Mouse (Mus musculus): ENCODE results near the gene Papss2. TPM values are rescaled to one million over a fixed set of nuclear protein-coding genes. Genes with fewer than 3 reads are reported as not detected.
A peak's percentile ranks its signal among the peaks of the same experiment; 100 is the strongest.

The Papss2 gene
- total and polyA plus RNA-seq, 2 experiments from 2014 or later, result 2.7 to 7.1 TPM

- H3K27ac ChIP-seq, result peak overlapping the region; percentile 96; the same call in 1 of the 2 replicates
- H3K4me3 ChIP-seq (ENCODE audit: low read length), result no peak overlapping the region
- H3K4me2 ChIP-seq (ENCODE audit: low read depth, low read length), result no peak overlapping the region
- ATAC-seq, result no peak
- DNase-seq (ENCODE audit: low spot score), result no peak
- no peaks in the 10 kb centered on the region for H3K27me3 ChIP-seq (ENCODE audit: insufficient read depth, low read length)
- H3K4me1 ChIP-seq (ENCODE audit: insufficient read depth, low read length), result no peaks in the 10 kb centered on the region
- 74% methylated on average over 3 of the region's 3 CpGs for WGBS
- no peaks in the 10 kb centered on the region for H3K9me3 ChIP-seq (ENCODE audit: low read length)
- H3K9ac ChIP-seq (replicated peaks; ENCODE audit: low read length), result 0 out of 2 replicates have a peak overlapping the region, but pooled peaks have one; percentile 98
- no peak for TF ChIP-seq CTCF (IDR thresholded peaks at IDR 0.05; ENCODE audit: low read depth)
- H3K36me3 ChIP-seq (ENCODE audit: insufficient read depth, low read length), result no peaks in the 10 kb centered on the region
Observed at GRCm38 (mm10) chr19:32713471-32713870, 117.9 kb downstream of the Papss2 start.

GRCm38 (mm10) chr19:32715201-32715600 lies 119.6 kb downstream of the Papss2 start:
- H3K36me3 ChIP-seq (ENCODE audit: insufficient read depth, low read length), result no peaks in the 10 kb centered on the region
- no peak overlapping the region for H3K4me2 ChIP-seq (ENCODE audit: low read depth, low read length)
- no peaks in the 10 kb centered on the region for H3K9me3 ChIP-seq (ENCODE audit: low read length)
- no peak for ATAC-seq
- 4% methylated on average over 3 of the region's 3 CpGs for WGBS
- DNase-seq (ENCODE audit: low spot score), result peak; percentile 86
- H3K27ac ChIP-seq, result no peak overlapping the region
- peak; percentile 90 for TF ChIP-seq CTCF (IDR thresholded peaks at IDR 0.05; ENCODE audit: low read depth)
- H3K9ac ChIP-seq (replicated peaks; ENCODE audit: low read length), result no peak overlapping the region
- no peak overlapping the region for H3K4me3 ChIP-seq (ENCODE audit: low read length)
- no peaks in the 10 kb centered on the region for H3K4me1 ChIP-seq (ENCODE audit: insufficient read depth, low read length)
- H3K27me3 ChIP-seq (ENCODE audit: insufficient read depth, low read length), result no peaks in the 10 kb centered on the region

GRCm38 (mm10) chr19:32715681-32716080 lies 120.1 kb downstream of the Papss2 start:
- H3K27me3 ChIP-seq (ENCODE audit: insufficient read depth, low read length), result no peaks in the 10 kb centered on the region
- no peak for ATAC-seq
- H3K4me1 ChIP-seq (ENCODE audit: insufficient read depth, low read length), result no peaks in the 10 kb centered on the region
- H3K36me3 ChIP-seq (ENCODE audit: insufficient read depth, low read length), result no peaks in the 10 kb centered on the region
- DNase-seq (ENCODE audit: low spot score), result no peak
- no peak overlapping the region for H3K27ac ChIP-seq
- H3K9ac ChIP-seq (replicated peaks; ENCODE audit: low read length), result no peak overlapping the region
- H3K9me3 ChIP-seq (ENCODE audit: low read length), result no peaks in the 10 kb centered on the region
- H3K4me3 ChIP-seq (ENCODE audit: low read length), result no peak overlapping the region
- no peak overlapping the region for H3K4me2 ChIP-seq (ENCODE audit: low read depth, low read length)
- no peak for TF ChIP-seq CTCF (IDR thresholded peaks at IDR 0.05; ENCODE audit: low read depth)

Other genes starting within 250 kb of the Papss2 start
- 30.9 and 32.5 TPM in 2 replicates for gene Sgms1, start 206.1 kb upstream of the Papss2 start, total RNA-seq (2014; rRNA removed)
- 23.2 and 23.3 TPM in 2 replicates for gene Sgms1, start 206.1 kb upstream of the Papss2 start, polyA plus RNA-seq (2015; fragmentation: Nextera tagmentation; extraction: Ambion mirVana)
- 27.9 and 35.0 TPM in 2 replicates for gene Rpl9-ps6, start 129.2 kb upstream of the Papss2 start, total RNA-seq (2014; rRNA removed)
- gene Rpl9-ps6, start 129.2 kb upstream of the Papss2 start, polyA plus RNA-seq (2015; fragmentation: Nextera tagmentation; extraction: Ambion mirVana), result 53.9 and 65.0 TPM in 2 replicates
- 119 and 144 TPM in 2 replicates for gene Minpp1, start 110.0 kb upstream of the Papss2 start, total RNA-seq (2014; rRNA removed)
- gene Minpp1, start 110.0 kb upstream of the Papss2 start, polyA plus RNA-seq (2015; fragmentation: Nextera tagmentation; extraction: Ambion mirVana), result 59.1 and 60.2 TPM in 2 replicates
- 113 and 117 TPM in 2 replicates for gene Atad1, start 144.0 kb downstream of the Papss2 start, total RNA-seq (2014; rRNA removed)
- gene Atad1, start 144.0 kb downstream of the Papss2 start, polyA plus RNA-seq (2015; fragmentation: Nextera tagmentation; extraction: Ambion mirVana), result 116 and 118 TPM in 2 replicates
- 95.9 and 111 TPM in 2 replicates for gene Pten, start 161.7 kb downstream of the Papss2 start, total RNA-seq (2014; rRNA removed)
- 13.3 and 14.7 TPM in 2 replicates for gene Pten, start 161.7 kb downstream of the Papss2 start, polyA plus RNA-seq (2015; fragmentation: Nextera tagmentation; extraction: Ambion mirVana)

Data from hindbrain, postnatal 0 days (tissue).